25 mouse cellular contexts compared by ENCODE assay signal in genomic region chr14:114062582-114062981, GRCm38 (mm10).
A peak's percentile ranks its signal among the peaks of the same experiment; 100 is the strongest.
DNase-seq lines count a peak whose midpoint lies in the region; ATAC-seq and TF ChIP-seq lines count a peak whose summit lies in the region.
"Had no signal": no experiment of that assay in that cellular context is flagged by ENCODE, and none has a peak within 500 bp of the region (broad histone marks: within the 10 kb centered on the region; RNA-seq: fewer than 3 reads in every experiment).

No protein-coding gene starts in this region.

- TF ChIP-seq CTCF in liver, adult 2 months (IDR thresholded peaks at IDR 0.05; ENCODE audit: low read depth, low read length) = no peak
- TF ChIP-seq CTCF in G1E (IDR thresholded peaks at IDR 0.05; ENCODE audit: low read depth, low read length) = no peak
- TF ChIP-seq CTCF in stomach, postnatal 0 days (IDR thresholded peaks at IDR 0.05; ENCODE audit: low read depth) = no peak

- no peak for TF ChIP-seq EP300 in stomach, postnatal 0 days (optimal IDR thresholded peaks at IDR 0.05)

- no peak for ATAC-seq in forebrain, embryonic 16.5 days
- no peak for ATAC-seq in liver, embryonic 11.5 days (replicated peaks; ENCODE audit: low FRiP score)
- ATAC-seq in G1E (ENCODE audit: extremely low read depth, insufficient number of reproducible peaks, low FRiP score, poor library complexity, severe bottlenecking) = peak; percentile 15; the same call in 1 of the 2 replicates
- ATAC-seq in stomach, postnatal 0 days (ENCODE audit: low FRiP score, low TSS enrichment) = no peak
- ATAC-seq: forebrain, embryonic 13.5 days; intestine, embryonic 15.5 days had no signal

- no peaks in the 10 kb centered on the region for H3K9me3 ChIP-seq in forebrain, embryonic 10.5 days
- H3K9me3 ChIP-seq in forebrain, embryonic 16.5 days (ENCODE audit: control insufficient read depth, low read length) = no peaks in the 10 kb centered on the region
- no peaks in the 10 kb centered on the region for H3K9me3 ChIP-seq in liver, embryonic 11.5 days (ENCODE audit: control insufficient read depth, low read length)
- peaks cover 7% of the 10 kb centered on the region; the same call in 1 of the 2 replicates for H3K9me3 ChIP-seq in G1E (replicated peaks)
- H3K9me3 ChIP-seq in stomach, postnatal 0 days (ENCODE audit: control insufficient read depth, low read length) = no peaks in the 10 kb centered on the region
- H3K9me3 ChIP-seq: embryonic facial prominence, embryonic 12.5 days; forebrain, embryonic 13.5 days; heart, embryonic 12.5 days; intestine, embryonic 15.5 days; limb, embryonic 10.5 days had no signal

- H3K4me1 ChIP-seq in forebrain, embryonic 10.5 days = no peaks in the 10 kb centered on the region
- H3K4me1 ChIP-seq in forebrain, embryonic 16.5 days (replicated peaks; ENCODE audit: control insufficient read depth, insufficient read depth, low read length) = no peaks in the 10 kb centered on the region
- H3K4me1 ChIP-seq in liver, adult 2 months (ENCODE audit: control insufficient read depth, insufficient read depth, low read length) = no peaks in the 10 kb centered on the region
- H3K4me1 ChIP-seq in liver, embryonic 11.5 days (replicated peaks; ENCODE audit: control insufficient read depth, insufficient read depth, low read length) = no peaks in the 10 kb centered on the region
- H3K4me1 ChIP-seq in G1E (ENCODE audit: insufficient read depth, low read depth, low read length) = no peaks in the 10 kb centered on the region
- H3K4me1 ChIP-seq in stomach, postnatal 0 days (replicated peaks; ENCODE audit: control insufficient read depth, insufficient read depth) = no peaks in the 10 kb centered on the region
- H3K4me1 ChIP-seq: embryonic facial prominence, embryonic 12.5 days; forebrain, embryonic 13.5 days; heart, embryonic 12.5 days; intestine, embryonic 15.5 days; limb, embryonic 10.5 days had no signal

- no peak overlapping the region for H3K27ac ChIP-seq in forebrain, embryonic 10.5 days
- no peak overlapping the region for H3K27ac ChIP-seq in forebrain, embryonic 16.5 days (ENCODE audit: low read length)
- no peak overlapping the region for H3K27ac ChIP-seq in liver, adult 2 months (replicated peaks; ENCODE audit: insufficient read depth, low read depth, low read length)
- H3K27ac ChIP-seq in liver, embryonic 11.5 days (ENCODE audit: low read depth, low read length) = no peak overlapping the region
- H3K27ac ChIP-seq in stomach, postnatal 0 days (replicated peaks) = no peak overlapping the region
- H3K27ac ChIP-seq: embryonic facial prominence, embryonic 12.5 days; forebrain, embryonic 13.5 days; hindbrain, embryonic 14.5 days; intestine, embryonic 15.5 days; layer of hippocampus, adult 2 months; limb, embryonic 10.5 days had no signal

- no peak overlapping the region for H3K9ac ChIP-seq in forebrain, embryonic 16.5 days (replicated peaks; ENCODE audit: low read depth, low read length)
- H3K9ac ChIP-seq in liver, adult 2 months (ENCODE audit: low read depth, low read length) = no peak overlapping the region
- no peak overlapping the region for H3K9ac ChIP-seq in liver, embryonic 11.5 days (ENCODE audit: low read depth, low read length)
- no peak overlapping the region for H3K9ac ChIP-seq in stomach, postnatal 0 days (ENCODE audit: low read length)
- H3K9ac ChIP-seq: embryonic facial prominence, embryonic 12.5 days; forebrain, embryonic 13.5 days; heart, embryonic 12.5 days; hindbrain, embryonic 14.5 days; intestine, embryonic 15.5 days had no signal

- no peaks in the 10 kb centered on the region for H3K36me3 ChIP-seq in forebrain, embryonic 10.5 days (replicated peaks)
- H3K36me3 ChIP-seq in forebrain, embryonic 16.5 days (ENCODE audit: control insufficient read depth, insufficient read depth) = no peaks in the 10 kb centered on the region
- no peaks in the 10 kb centered on the region for H3K36me3 ChIP-seq in liver, adult 2 months (ENCODE audit: control insufficient read depth, insufficient read depth, low read length)
- H3K36me3 ChIP-seq in liver, embryonic 11.5 days (ENCODE audit: control insufficient read depth, insufficient read depth, low read length) = no peaks in the 10 kb centered on the region
- no peaks in the 10 kb centered on the region for H3K36me3 ChIP-seq in G1E (replicated peaks)
- H3K36me3 ChIP-seq in stomach, postnatal 0 days (ENCODE audit: control insufficient read depth, insufficient read depth, low read length) = no peaks in the 10 kb centered on the region
- H3K36me3 ChIP-seq: embryonic facial prominence, embryonic 12.5 days; heart, embryonic 12.5 days; intestine, embryonic 15.5 days; limb, embryonic 10.5 days had no signal

- TF ChIP-seq POLR2A in liver, adult 2 months (IDR thresholded peaks at IDR 0.05; ENCODE audit: extremely low read depth, insufficient read depth, low read length) = no peak

- WGBS in forebrain, embryonic 10.5 days = 31% methylated on average over 4 of the region's 4 CpGs
- 31% methylated on average over 4 of the region's 4 CpGs for WGBS in forebrain, embryonic 16.5 days
- WGBS in liver, adult 2 months = 9% methylated on average over 4 of the region's 4 CpGs
- 62% methylated on average over 4 of the region's 4 CpGs for WGBS in liver, embryonic 11.5 days
- WGBS in stomach, postnatal 0 days = 26% methylated on average over 4 of the region's 4 CpGs

- no peaks in the 10 kb centered on the region for H3K27me3 ChIP-seq in forebrain, embryonic 10.5 days (ENCODE audit: poor library complexity, severe bottlenecking)
- H3K27me3 ChIP-seq in forebrain, embryonic 16.5 days (replicated peaks; ENCODE audit: control insufficient read depth, insufficient read depth, low read length) = no peaks in the 10 kb centered on the region
- H3K27me3 ChIP-seq in liver, adult 2 months (ENCODE audit: control insufficient read depth, insufficient read depth, low read length) = no peaks in the 10 kb centered on the region
- H3K27me3 ChIP-seq in liver, embryonic 11.5 days (replicated peaks; ENCODE audit: control insufficient read depth, insufficient read depth, low read length) = no peaks in the 10 kb centered on the region
- no peaks in the 10 kb centered on the region for H3K27me3 ChIP-seq in G1E (ENCODE audit: insufficient read depth, low read length)
- H3K27me3 ChIP-seq in stomach, postnatal 0 days (ENCODE audit: control insufficient read depth, insufficient read depth, low read length) = no peaks in the 10 kb centered on the region
- H3K27me3 ChIP-seq: embryonic facial prominence, embryonic 12.5 days; forebrain, embryonic 13.5 days; heart, embryonic 12.5 days; intestine, embryonic 15.5 days had no signal

- H3K4me3 ChIP-seq in forebrain, embryonic 10.5 days = no peak overlapping the region
- no peak overlapping the region for H3K4me3 ChIP-seq in forebrain, embryonic 16.5 days (replicated peaks; ENCODE audit: low read length)
- H3K4me3 ChIP-seq in liver, adult 2 months (ENCODE audit: insufficient read depth, low read depth, low read length) = no peak overlapping the region
- H3K4me3 ChIP-seq in liver, embryonic 11.5 days (ENCODE audit: low read depth, low read length) = no peak overlapping the region
- H3K4me3 ChIP-seq in G1E (ENCODE audit: low read depth, low read length) = no peak overlapping the region
- no peak overlapping the region for H3K4me3 ChIP-seq in stomach, postnatal 0 days (ENCODE audit: low read depth, low read length)
- H3K4me3 ChIP-seq: embryonic facial prominence, embryonic 12.5 days; forebrain, embryonic 13.5 days; heart, embryonic 12.5 days; intestine, embryonic 15.5 days; layer of hippocampus, adult 2 months; limb, embryonic 10.5 days had no signal

- no peak overlapping the region for H3K4me2 ChIP-seq in forebrain, embryonic 16.5 days (ENCODE audit: low read length)
- H3K4me2 ChIP-seq in liver, embryonic 11.5 days = no peak overlapping the region
- no peak overlapping the region for H3K4me2 ChIP-seq in stomach, postnatal 0 days (replicated peaks; ENCODE audit: low read depth)
- H3K4me2 ChIP-seq: embryonic facial prominence, embryonic 12.5 days; forebrain, embryonic 13.5 days; heart, embryonic 12.5 days; hindbrain, embryonic 14.5 days; intestine, embryonic 15.5 days had no signal

- no peaks in the 10 kb centered on the region for H3K79me2 ChIP-seq in liver, adult 2 months (ENCODE audit: control insufficient read depth, insufficient read depth, low read length)

- peak; percentile 17 for DNase-seq in forebrain, embryonic 10.5 days (ENCODE audit: extremely low spot score, low spot score)
- peak; percentile 100 for DNase-seq in liver, adult 2 months (ENCODE audit: extremely low read depth, low read depth, low spot score)
- DNase-seq in liver, embryonic 11.5 days (ENCODE audit: low spot score) = no peak
- no peak for DNase-seq in G1E (ENCODE audit: low spot score)
- DNase-seq in embryo, embryonic 9.5 days (ENCODE audit: extremely low spot score) = peak; percentile 4
- no peak for DNase-seq in stomach, postnatal 0 days (ENCODE audit: low spot score)
- DNase-seq in adrenal gland, postnatal 36 days = no peak
- DNase-seq: adrenal gland, postnatal 14 days; cerebellum, postnatal 10 days; gastrocnemius, postnatal 25 days; heart, adult 18-20 months; kidney, adult 8-10 months; kidney, postnatal 14 days; liver; lung, adult 2 months; lung, postnatal 14 days; thymus, postnatal 25 days had no signal

Comparison
In these comparisons a context has a peak if more than half of its experiments do, and no peak if none do; other contexts are left out.
1. DNase-seq: peak in forebrain, embryonic 10.5 days (single experiment), liver, adult 2 months (single experiment) and embryo, embryonic 9.5 days (single experiment); none in liver, embryonic 11.5 days (single experiment), G1E (single experiment), stomach, postnatal 0 days (single experiment) and adrenal gland, postnatal 36 days (0 of 2).